Mouse (Mus musculus): ENCODE data around the gene Atp5e. TPM values are rescaled to one million over a fixed set of nuclear protein-coding genes. Genes with fewer than 3 reads are reported as not detected.

Atp5e gene
- polyA plus RNA-seq, 1 experiment, result not detected

DNA sequence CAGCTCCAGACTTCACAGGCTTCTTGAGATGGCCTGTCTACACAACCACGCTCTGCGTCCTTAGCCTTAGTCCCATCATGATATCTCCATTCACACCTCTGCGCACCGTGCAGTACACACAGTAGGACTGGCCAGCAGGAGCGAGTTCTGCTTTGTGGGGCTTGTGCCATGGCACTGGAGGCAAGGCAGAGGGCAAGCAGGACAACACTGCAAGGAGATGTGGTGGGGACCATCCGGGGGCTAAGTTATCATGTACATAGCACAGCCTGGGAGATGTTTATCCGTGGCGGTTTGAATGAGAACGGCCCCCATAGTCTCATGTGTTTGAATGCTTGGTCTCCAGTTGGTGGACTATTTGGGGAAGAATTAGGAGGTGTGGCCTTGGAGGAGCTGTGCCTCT lies 29.0 kb downstream of the Atp5e start:
- H3K4me1 ChIP-seq (ENCODE audit: control insufficient read depth, insufficient read depth, low read length), result peaks cover 21% of the 10 kb centered on the region
- 98% methylated on average over 9 of the region's 9 CpGs for WGBS
- TF ChIP-seq CTCF (IDR thresholded peaks at IDR 0.05; ENCODE audit: insufficient read depth, low read depth, low read length) (no peak), POLR2A (IDR thresholded peaks at IDR 0.05; ENCODE audit: insufficient read depth, low read depth, low read length) (no peak)
- no peak overlapping the region for H3K4me3 ChIP-seq (ENCODE audit: insufficient read depth, low read depth, low read length)
- no peak overlapping the region for H3K27ac ChIP-seq (ENCODE audit: insufficient read depth, low read depth, low read length)

DNA sequence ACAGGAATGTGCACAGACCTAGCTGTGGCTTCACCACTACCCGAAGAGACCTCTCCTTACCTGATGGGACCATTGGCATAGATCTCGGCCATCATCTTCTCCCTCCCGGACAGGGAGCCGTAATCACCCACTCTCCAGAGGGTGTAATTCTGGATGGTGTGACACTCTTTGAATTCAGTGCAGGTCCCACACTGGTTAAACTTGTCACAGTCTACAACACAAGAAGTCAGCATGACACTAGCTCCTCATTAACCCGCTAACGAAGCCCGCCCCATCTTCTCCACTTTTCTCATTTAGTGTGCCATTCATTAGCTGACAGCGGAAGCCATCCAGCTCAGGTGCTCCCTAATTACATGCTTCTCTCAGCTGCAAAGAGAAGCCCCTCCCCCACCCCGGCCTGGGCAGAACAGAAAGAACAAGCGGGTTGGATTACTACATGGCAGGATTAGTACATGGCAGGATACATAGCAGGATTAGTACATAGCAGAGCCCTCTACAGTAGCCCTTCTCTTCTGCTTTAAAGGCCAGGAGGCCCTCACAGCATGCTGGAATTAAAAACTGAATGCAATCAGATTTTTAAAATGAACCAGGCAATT lies 34.8 kb downstream of the Atp5e start:
- TF ChIP-seq POLR2A (IDR thresholded peaks at IDR 0.05; ENCODE audit: insufficient read depth, low read depth, low read length) (no peak), CTCF (IDR thresholded peaks at IDR 0.05; ENCODE audit: insufficient read depth, low read depth, low read length) (no peak)

DNA sequence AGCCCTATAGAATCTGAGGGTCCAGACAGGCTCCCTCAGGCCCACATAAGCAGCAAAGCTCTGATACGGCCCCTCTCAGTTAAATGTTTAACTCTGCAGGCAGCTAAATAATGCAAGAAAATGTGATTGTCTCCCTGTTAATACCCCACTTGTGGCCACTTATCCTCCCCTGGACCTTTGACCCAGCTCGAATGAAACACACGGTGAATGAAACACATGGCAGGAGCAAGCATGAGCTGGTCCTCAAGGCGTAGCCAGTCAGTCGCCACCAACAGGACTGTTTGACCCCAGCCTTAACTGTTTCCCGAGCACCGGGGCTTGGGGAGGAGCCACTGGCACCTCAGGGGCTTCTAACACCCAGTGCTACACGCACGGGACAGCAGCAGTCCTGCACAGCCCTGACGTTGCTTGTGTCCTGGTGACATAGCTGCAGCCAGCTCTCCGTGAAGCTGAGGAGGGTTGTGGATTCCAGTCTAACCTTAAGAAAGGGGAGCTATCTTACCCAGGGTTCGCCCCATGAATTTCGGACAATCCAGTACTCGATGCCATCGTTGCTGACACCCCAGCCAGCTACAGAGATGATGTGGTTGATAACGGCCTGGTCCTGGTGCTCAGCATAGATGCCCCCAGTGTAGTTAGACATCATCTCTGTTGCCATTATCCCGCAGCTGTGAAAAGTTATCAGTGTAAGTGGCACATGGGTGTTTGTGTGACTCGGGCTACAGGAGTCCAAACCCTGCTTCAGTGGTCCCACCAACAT lies 35.6 kb downstream of the Atp5e start:
- WGBS, result 86% methylated on average over 18 of the region's 18 CpGs
- H3K4me1 ChIP-seq (ENCODE audit: control insufficient read depth, insufficient read depth, low read length), result no peaks in the 10 kb centered on the region
- TF ChIP-seq POLR2A (IDR thresholded peaks at IDR 0.05; ENCODE audit: insufficient read depth, low read depth, low read length), result no peak
- TF ChIP-seq CTCF (IDR thresholded peaks at IDR 0.05; ENCODE audit: insufficient read depth, low read depth, low read length), result no peak

More for the DNA sequence above, 34.8 kb downstream of the Atp5e start:
- Histone ChIP-seq H3K27ac (ENCODE audit: insufficient read depth, low read depth, low read length) (no peak overlapping the region), H3K4me1 (ENCODE audit: control insufficient read depth, insufficient read depth, low read length) (no peaks in the 10 kb centered on the region), H3K4me3 (ENCODE audit: insufficient read depth, low read depth, low read length) (no peak overlapping the region)
- WGBS, result 70% methylated on average over 10 of the region's 10 CpGs

DNA sequence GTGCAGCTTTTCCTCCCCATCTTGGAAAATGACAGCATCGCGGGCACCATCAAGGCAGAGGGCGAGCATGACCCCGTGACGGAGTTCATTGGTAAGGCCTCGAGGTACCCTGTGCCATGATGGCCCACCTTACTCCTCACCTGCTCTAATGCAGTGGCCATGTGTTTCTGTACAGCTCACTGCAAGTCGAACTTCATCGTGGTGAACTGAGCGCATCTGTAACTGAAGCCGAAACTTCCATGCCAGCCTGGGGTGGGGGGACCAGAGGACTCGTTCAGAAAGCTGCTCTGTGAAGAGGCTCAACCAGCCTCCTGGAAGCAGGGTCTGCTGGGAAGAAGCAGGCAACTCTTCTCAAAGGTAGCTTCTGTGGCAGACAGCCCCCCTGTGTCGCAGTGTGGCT lies 37.0 kb downstream of the Atp5e start:
- no peak overlapping the region for H3K27ac ChIP-seq (ENCODE audit: insufficient read depth, low read depth, low read length)
- no peak overlapping the region for H3K4me3 ChIP-seq (ENCODE audit: insufficient read depth, low read depth, low read length)
- TF ChIP-seq CTCF (IDR thresholded peaks at IDR 0.05; ENCODE audit: insufficient read depth, low read depth, low read length), result no peak
- no peak for TF ChIP-seq POLR2A (IDR thresholded peaks at IDR 0.05; ENCODE audit: insufficient read depth, low read depth, low read length)
- WGBS, result 95% methylated on average over 12 of the region's 12 CpGs
- H3K4me1 ChIP-seq (ENCODE audit: control insufficient read depth, insufficient read depth, low read length), result no peaks in the 10 kb centered on the region

More for the DNA sequence above, 35.6 kb downstream of the Atp5e start:
- no peak overlapping the region for H3K4me3 ChIP-seq (ENCODE audit: insufficient read depth, low read depth, low read length)
- H3K27ac ChIP-seq (ENCODE audit: insufficient read depth, low read depth, low read length), result no peak overlapping the region

DNA sequence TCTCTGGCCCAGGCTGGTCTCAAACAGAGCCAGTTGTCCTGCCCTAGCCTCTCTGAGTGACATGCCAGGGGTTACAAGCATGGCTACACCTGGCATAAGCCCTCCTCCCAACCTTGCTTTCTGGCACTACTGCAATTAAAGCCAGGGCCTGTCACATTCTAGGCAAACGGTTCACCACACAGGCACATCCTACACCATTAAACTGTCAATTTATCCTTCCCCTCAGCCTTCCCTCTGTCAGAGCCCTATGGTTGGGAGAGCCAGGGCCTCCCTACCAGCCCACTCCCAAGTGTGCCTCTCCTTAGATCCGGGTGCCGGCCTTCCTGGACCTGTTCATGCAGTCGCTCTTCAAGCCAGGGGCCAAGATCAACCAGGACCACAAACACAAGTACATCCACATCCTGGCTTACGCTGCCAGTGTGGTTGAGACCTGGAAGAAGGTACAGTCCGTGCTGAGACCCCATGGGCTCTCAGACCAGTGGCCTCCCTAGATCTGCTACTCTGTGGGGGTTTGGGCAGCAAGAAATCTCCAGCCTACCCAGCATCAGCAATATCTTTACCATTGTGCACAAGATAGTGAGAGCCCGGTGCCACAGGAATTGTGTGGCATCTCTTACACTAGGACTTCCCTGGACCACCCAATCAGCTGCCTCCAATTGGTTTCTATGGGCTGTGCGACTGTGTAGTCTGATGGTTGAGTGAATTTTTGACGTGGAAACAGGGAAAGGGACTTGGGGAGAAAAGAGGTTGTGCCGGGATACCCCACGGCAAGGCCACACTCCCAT lies 39.4 kb downstream of the Atp5e start:
- no peak overlapping the region for H3K27ac ChIP-seq (ENCODE audit: insufficient read depth, low read depth, low read length)
- H3K4me1 ChIP-seq (ENCODE audit: control insufficient read depth, insufficient read depth, low read length), result no peaks in the 10 kb centered on the region
- H3K4me3 ChIP-seq (ENCODE audit: insufficient read depth, low read depth, low read length), result no peak overlapping the region
- WGBS, result 88% methylated on average over 11 of the region's 11 CpGs
- TF ChIP-seq CTCF (IDR thresholded peaks at IDR 0.05; ENCODE audit: insufficient read depth, low read depth, low read length) (no peak), POLR2A (IDR thresholded peaks at IDR 0.05; ENCODE audit: insufficient read depth, low read depth, low read length) (no peak)

DNA sequence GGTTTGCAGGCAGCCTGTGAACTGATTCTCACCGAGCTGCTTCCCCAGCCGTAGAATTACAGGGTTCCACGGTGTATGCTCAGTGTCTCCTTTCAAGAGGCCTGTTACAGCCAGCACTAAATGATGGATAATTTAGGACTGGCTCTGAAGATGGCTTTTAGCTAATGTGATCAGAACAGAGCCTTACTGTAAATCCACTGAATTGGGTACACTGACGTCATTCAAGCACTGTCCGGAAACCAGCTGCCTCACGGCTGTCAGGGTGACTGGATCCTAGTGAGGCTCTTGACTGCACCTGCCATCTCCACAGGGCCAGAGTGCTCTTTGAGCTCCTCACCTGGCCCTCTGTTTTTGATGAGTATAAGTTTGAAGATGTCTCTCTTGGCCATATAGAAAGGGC lies 42.8 kb downstream of the Atp5e start:
- Histone ChIP-seq H3K27ac (ENCODE audit: insufficient read depth, low read depth, low read length) (no peak overlapping the region), H3K4me3 (ENCODE audit: insufficient read depth, low read depth, low read length) (no peak overlapping the region), H3K4me1 (ENCODE audit: control insufficient read depth, insufficient read depth, low read length) (peaks cover 12% of the 10 kb centered on the region)
- 61% methylated on average over 6 of the region's 6 CpGs for WGBS
- TF ChIP-seq CTCF (IDR thresholded peaks at IDR 0.05; ENCODE audit: insufficient read depth, low read depth, low read length), result no peak
- no peak for TF ChIP-seq POLR2A (IDR thresholded peaks at IDR 0.05; ENCODE audit: insufficient read depth, low read depth, low read length)

DNA sequence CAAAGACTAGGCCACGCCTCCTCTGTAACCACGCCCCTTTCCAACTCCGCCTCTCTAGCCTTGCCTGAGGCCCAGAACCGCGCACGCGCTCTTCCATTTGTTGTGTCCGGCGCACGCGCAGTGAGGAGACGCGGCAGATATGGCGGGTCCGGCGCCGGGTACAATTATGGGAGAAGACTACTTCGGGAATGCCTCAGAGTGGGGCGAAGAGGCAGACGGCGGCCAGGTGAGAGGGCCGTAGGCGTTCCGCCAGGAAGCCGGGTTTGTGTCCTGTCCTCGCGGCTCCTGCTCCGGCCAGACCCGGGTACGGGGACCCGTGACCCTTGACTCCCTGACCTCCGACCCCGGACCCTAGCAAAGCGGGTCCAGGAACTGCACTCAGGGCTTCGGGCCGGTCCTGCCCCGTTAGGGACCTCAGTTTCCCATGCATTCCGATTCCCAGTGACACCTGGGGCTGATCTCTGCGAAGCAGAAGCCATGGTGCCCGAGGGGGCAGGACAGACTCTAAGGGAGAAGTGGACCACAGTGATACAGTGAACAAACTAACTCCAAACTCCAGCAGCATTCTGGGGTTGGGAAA lies 48.1 kb downstream of the Atp5e start, which contains the start of gene Nelfcd:
TSS of gene Nelfcd (plus strand) at position 74 of the 580 bp plus-strand sequence.
- H3K4me1 ChIP-seq (ENCODE audit: control insufficient read depth, insufficient read depth, low read length), result peaks cover 13% of the 10 kb centered on the region
- TF ChIP-seq POLR2A (IDR thresholded peaks at IDR 0.05; ENCODE audit: insufficient read depth, low read depth, low read length) (no peak), CTCF (IDR thresholded peaks at IDR 0.05; ENCODE audit: insufficient read depth, low read depth, low read length) (no peak)
- no peak within 1 kb of the TSS for H3K27ac ChIP-seq (ENCODE audit: insufficient read depth, low read depth, low read length)
- under 1% methylated on average over 40 of the region's 40 CpGs for WGBS
- peak within 1 kb of the TSS; percentile 89 for H3K4me3 ChIP-seq (ENCODE audit: insufficient read depth, low read depth, low read length)

DNA sequence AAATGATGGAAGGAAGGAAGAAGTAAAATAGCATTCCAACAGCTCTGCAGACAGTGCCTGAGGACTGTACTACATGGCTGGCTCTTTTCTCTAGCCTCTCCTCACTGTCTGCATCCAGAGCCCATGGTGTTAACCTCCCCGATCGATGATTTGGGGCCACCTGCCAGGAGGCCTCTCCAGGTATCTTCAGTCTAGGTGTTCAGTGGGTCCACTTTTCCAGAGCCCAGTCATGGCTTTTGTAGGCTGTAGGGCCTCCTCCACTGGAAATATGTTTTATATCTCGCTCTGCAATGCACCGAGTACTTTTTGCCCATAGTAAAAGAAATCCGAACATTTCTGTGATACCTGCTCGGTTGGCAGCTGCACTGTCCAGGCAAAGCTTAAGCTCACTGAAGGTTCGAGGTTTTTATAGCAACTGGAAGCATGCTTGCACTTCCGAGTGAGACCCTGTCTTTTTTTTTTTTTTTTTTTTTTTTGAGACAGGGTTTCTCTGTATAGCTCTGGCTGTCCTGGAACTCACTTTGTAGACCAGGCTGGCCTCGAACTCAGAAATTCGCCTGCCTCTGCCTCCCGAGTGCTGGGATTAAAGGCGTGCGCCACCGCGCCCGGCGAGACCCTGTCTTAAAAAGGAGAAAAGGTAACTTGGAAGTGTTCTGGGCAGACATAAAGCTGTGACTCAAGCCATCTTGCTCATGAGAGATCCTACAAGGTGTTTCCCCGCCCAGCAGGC lies 48.7 kb downstream of the Atp5e start:
- TF ChIP-seq POLR2A (IDR thresholded peaks at IDR 0.05; ENCODE audit: insufficient read depth, low read depth, low read length), result no peak
- TF ChIP-seq CTCF (IDR thresholded peaks at IDR 0.05; ENCODE audit: insufficient read depth, low read depth, low read length), result no peak
- H3K4me1 ChIP-seq (ENCODE audit: control insufficient read depth, insufficient read depth, low read length), result peaks cover 13% of the 10 kb centered on the region
- 48% methylated on average over 18 of the region's 18 CpGs for WGBS
- peak overlapping the region; percentile 89 for H3K4me3 ChIP-seq (ENCODE audit: insufficient read depth, low read depth, low read length)
- no peak overlapping the region for H3K27ac ChIP-seq (ENCODE audit: insufficient read depth, low read depth, low read length)

Measured in olfactory bulb, adult 2 months (tissue).